Mouse (Mus musculus) gastrocnemius, postnatal 25 days (tissue): ENCODE measurements around the gene Ranbp3l. TPM values are rescaled to one million over a fixed set of nuclear protein-coding genes. Genes with fewer than 3 reads are reported as not detected.

ENCODE experiments used
- DNase-seq: peaks from one replicate; pipeline ENCODE4 v3.0.0; 2022
- total RNA-seq, 2 experiments: library from RNA; stranded (reverse); gene quantifications; 1 replicate in 1 of 2; 2 replicates in 1 of 2; pipeline ENCODE4 v1.2.3; 2021

Ranbp3l gene
- total RNA-seq, 2 experiments from 2014 or later = 0.18 TPM; not detected in 1

DNA sequence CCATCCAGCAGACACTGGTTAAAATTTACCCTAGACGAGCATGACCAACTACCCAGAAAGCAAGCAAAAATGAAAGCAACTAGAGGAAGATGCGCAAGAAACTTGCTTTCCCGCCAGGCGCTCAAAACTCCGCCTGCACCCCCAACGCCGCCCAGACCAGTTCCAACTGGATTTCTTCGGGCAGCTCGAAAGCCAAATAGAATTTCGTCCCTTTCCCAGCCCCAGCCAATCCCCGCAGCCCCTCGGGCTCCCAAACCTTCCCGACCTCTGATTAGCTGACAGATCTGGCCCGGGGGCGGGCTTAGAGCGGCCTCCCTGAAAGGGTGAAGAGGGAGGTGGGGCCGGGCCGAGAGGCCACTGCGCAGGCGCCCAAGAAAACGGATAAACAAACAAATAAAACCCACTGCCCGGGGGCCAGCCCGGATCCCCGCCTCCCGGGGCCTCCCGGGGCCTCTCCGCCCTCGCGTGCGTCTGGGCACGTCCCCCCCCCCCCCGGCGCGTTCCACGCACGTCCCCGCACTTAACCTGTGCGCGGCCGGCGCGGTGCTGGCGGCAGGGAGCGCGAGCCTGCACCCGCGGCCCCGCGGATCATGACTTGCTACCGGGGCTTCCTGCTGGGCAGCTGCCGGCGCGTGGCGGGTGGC is 103.3 kb downstream of the Ranbp3l start, which contains the start of gene Nadk2:
Nadk2 (plus strand) TSS at position 349 of the 644 bp plus-strand sequence.
- DNase-seq = peak; percentile 99

DNA sequence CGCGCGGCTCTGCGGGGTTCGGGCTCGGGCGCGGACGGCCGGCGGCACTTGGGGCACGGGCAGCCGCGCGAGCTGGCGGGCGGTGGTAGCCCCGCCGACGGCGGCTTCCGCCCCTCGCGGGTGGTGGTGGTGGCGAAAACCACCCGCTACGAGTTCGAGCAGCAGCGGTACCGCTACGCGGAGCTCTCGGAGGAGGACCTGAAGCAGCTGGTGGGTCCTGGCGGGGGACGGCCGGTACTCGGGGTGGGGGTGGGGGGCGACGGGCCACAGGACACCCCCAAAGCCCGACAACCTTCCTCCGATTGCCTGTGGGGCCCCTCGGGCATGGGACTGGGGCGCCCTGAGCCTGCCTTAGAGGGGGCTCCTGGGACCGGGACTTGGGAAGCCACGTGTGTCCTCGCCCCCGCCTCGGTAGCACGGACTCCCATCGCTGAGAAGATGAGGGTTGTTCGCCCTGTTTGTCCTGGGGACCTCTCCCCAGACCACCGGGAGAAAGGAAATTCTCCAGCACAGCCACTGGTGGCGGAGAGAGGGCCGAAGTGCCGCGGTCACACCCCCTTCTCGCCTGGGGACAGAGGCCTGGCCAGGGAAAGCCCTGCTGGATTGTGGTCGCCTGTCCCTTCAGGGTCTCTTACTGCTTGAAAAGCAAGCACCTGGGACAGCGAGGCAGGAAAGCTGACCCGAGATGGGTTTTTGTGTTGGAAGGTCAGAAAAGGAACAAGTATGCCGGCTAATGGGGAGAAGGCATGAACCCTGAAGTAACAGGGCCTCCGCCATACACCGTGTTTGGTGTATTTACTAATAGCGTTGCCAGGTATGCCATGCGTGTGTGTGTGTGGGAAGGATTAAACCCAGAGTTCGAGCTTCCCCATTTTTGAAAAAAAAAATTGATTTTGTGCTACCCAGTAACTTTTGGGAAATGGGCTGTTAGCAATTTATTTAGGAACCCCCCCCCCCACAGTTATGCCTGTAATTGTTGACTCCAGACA is 104.1 kb downstream of the Ranbp3l start:
- DNase-seq = peak; percentile 44

DNA sequence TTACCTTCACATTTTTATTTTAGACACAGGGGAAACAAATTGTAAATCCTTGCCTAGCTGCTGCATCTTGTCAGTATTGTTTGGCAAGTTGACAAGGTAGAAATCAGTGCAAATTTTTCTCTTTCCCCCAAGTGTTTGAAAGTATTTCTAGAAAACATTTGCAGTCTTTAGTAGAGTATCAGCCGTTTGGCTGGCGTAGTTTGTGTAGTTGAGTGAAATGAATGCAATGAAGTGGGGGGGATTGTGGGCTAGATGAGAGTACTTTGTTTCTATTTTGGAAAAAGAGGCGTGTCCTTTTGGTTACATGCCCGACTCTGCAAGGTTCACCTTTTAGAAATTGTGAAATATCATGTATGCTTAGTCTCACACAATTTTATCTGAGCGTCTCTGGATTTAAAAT is 104.9 kb downstream of the Ranbp3l start:
- DNase-seq = no peak

DNA sequence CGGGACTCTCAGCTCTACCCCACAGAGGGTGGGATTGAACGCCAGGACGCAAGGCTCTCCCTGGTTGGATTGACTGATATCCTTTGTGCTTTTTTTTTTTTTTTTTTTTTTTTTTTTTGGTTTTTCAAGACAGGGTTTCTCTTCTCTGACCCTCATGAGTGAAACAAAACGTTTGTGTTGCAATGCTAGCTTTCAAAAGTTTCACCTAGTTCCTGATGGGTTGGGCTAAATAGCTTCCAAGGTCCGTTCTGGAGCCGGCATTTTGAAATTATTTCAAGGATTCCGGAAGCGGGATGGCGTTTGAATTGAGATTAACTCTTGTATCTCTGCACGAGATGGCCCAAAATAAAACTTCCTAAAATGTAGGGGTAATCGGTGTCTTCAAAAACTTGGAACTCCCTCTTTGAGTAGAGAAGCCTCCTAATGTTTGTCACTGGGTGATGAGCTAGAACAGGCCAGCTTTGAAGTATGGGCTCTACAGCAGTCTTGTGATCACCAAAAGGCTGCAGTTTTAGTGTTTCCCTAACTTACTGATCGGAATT is 105.4 kb downstream of the Ranbp3l start:
- no peak for DNase-seq

DNA sequence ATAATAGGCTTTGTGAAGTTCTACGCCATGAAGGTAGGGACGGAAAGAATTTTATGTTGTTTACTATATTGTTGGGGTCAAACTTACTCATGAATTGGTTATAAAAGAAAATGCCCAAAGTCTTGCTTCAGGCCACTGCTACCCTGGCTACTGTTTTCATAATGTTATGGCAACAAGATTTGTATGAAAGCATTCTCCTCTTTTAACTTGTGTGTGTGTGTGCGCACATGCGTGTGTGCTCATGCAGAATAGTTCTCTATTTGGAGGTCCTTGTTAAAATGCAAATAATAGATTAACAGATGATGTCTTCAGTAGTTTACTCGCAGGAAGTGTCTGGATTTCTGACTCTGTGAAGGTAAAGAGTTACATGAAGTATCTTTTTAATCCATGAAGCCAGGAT is 105.9 kb downstream of the Ranbp3l start:
- DNase-seq = no peak

DNA sequence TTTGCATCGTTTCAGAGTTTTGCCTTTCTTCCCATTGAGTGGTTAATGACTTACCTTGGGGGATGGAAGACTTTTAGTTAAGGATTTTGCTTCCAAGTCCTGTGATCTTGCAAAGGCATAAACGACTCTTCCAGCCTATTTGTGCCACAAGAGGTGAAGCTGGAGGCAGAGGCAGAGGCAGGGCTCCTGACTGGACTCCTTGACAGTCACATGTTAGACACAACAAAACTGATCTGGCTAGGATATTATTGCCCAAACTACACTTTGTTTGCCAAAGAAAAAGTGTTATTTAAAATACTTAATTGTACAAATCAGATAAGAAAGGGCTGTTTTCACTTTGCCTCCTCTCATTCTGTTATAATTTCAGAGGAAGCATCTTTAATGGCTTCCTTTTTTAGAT is 106.4 kb downstream of the Ranbp3l start:
- no peak for DNase-seq

DNA sequence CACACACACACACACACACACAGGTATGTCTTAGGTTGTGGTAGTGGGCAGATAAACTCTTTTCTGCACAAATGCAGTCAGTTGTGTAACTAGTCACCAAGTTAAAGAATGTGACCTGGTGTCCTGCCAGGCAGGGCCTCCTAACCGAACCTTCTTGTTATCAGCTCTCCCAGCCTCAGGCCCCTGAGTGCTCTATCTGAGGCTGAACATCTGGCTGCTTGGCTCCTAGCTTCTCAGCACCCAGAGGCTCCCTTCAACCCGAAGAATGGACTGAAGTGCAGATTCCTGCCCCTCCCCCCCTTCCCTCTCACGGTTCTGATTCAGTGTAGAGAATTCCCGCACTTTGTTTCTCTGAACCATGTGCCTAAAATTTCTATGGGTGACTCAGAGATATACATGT is 106.9 kb downstream of the Ranbp3l start:
- no peak for DNase-seq

DNA sequence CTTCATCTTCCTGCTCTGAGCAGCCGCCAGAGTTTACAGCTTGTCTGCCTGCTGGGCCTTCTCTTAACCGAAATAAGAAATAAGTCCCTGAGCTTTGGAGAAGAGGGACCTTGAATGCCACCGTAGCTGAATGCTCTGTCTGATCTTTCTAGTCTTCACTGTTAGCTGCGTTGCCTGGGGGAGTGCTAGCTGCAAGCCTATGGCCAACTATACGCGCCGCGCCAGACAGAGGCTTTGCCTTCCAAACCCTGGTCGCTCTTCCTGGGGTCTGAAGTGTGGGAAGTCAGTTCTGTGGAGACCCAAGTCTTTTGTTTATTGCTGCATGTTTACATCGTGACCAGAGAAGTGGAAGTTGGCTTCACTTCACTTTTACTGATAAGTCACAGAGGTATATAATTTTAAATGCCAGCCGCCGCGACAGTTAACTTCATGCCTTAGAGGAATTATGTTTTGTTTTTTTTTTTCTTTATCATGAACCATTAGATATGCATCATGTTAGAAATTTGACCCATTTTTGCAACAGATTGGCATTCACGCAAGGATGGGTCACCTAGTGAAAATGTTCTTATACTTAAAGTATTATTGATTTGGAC is 108.0 kb downstream of the Ranbp3l start:
- DNase-seq = no peak

DNA sequence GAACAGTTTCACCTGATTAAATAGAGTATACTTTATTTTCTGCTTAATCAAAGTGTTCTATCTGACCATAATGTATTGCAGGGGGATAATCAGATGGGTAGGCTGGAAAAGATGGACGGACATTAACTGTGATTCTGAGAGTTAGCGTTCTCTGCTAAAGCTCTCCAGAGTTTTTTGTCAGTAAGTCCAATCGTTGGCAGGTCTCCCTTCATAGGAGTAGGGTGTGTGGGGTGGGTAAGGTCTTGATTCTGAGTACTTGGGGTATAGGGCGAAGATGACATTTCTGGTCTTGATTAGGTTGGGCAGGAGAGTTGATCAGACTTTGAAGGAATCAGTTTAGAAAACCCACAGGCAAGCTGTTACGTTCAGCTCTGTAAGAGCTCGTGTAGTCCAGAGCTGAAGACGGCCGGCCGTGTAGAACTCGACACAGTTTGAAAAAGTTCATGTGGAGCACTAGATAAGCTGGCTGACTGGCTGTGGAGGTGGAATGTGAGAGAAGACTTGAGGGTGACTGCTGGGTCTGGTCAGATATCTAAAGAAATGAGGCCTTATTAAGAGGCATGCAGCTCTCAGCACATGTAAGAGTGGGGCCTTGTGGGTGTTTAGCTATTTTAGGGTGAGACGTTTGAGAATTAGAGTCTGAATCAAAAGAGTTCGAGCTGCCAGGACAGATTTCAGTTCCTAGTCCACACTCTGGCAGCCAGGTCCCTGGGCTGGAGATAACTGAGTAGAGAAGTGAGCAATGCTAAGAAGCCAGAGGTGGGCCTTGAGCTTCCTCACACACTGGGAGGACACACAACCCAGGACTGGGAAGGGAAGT is 110.9 kb downstream of the Ranbp3l start:
- no peak for DNase-seq

DNA sequence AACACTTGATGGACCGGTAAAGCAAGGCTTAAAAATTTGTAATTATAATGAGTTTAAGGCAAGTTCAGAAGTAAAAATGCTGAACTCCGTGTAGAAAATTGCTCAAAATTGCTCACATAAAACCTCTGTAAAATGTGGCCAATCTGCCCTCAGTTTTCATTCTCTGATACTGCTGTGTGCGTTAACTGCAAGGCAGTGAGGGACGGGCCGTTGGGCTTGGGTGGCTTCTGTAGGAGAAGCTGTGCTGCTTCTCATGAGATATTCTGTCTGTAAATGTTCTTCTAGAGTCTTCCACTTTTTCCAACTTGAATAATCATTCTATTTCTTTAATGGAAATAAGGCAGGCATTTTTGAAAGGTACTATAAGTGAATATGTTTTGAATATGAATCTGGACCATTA is 111.9 kb downstream of the Ranbp3l start:
- no peak for DNase-seq

DNA sequence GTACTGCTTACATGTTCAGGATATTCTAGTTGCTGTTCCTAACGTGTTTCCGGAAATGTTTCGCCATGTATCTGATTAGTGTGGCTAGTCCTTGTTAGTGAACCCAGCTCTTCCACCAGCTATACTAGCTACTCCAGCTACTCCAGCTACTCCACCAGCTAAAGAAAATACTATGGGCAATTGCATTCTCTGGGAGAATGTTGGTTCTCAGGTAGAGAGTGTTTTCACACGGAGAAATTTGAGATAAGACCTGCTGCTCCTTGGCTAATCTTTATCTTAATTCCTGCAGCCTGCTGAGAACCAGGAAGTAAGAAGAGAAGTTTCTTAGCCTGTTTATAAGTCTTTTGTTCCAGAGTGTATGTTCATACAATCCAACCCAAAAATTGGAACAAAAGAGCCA is 112.5 kb downstream of the Ranbp3l start:
- no peak for DNase-seq

DNA sequence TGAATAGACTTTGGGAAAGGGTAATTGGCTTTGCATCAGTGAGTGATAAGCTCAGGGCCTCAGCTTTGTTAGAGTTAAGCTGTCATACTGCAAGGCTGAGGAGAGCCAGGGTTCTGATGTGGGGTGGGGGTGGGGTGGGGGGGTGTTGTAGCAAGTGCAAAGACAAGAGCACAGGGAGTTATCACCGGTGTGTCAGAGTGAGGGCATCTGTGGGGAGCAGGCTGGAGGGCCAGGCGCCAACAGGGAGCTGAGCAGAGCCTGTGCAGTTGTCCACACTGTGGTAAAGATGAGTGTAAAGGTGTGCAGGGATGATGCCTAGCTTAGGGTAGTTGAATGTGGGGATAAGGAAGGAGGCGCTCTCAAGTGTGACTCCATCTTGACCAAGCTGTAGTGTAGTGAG is 113.5 kb downstream of the Ranbp3l start:
- DNase-seq = no peak

DNA sequence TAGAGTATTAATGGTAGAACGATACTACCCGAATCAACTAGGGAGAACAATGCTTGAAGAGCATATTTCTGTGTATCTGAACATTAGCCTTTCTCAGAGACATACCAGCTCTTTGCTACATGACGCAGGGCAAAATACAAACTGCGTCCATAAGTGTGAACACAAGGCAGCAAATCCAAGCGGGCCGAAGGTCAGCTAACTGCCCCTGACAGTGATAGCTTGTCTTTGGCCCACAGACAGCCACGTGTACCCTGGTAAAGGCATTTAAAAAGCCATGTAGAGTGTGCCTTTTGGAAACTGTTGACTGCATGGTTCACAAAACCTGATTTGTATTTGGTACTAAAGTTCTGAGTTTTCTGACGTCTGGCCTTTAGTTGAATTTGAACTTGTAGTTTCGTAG is 115.0 kb downstream of the Ranbp3l start:
- no peak for DNase-seq

DNA sequence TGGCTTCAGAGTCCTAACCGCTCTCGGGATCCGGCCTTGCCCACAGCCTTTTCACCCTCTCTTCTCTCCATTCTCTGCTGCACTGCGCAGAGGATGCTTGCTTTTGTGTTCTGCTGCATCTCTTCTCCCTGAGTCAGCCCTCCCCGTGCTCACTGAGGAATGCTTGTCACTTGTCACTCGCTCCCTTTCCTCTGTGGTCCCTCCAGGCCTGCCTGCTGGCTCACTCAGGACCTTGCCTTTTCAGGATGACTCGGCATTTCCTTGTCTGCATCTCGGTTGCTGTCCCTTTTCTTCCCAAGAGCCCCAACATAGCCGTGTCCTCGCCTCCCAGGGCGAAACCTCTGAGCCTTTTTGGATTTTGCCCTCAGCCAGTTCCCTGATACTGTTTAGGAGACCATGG is 119.1 kb downstream of the Ranbp3l start:
- no peak for DNase-seq

DNA sequence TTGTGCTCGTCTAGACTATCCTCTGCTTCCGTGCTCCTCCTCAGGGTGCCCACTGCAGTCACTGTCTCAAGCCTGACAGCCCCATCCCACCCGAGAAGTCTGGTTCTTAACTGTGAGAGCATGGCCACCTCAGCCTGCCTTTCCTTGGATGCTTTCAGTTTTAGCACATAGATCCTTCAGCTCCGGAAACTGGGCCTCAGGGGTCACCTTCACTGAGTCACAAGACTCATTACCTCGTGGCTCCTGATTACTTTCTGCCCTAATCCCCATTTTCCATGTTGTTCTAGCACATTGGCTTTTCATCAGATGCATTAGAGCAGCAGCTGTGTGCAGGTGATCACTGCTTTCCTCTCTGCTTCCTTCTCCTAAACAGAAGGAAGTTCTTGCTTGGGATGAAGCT is 119.7 kb downstream of the Ranbp3l start:
- DNase-seq = no peak

DNA sequence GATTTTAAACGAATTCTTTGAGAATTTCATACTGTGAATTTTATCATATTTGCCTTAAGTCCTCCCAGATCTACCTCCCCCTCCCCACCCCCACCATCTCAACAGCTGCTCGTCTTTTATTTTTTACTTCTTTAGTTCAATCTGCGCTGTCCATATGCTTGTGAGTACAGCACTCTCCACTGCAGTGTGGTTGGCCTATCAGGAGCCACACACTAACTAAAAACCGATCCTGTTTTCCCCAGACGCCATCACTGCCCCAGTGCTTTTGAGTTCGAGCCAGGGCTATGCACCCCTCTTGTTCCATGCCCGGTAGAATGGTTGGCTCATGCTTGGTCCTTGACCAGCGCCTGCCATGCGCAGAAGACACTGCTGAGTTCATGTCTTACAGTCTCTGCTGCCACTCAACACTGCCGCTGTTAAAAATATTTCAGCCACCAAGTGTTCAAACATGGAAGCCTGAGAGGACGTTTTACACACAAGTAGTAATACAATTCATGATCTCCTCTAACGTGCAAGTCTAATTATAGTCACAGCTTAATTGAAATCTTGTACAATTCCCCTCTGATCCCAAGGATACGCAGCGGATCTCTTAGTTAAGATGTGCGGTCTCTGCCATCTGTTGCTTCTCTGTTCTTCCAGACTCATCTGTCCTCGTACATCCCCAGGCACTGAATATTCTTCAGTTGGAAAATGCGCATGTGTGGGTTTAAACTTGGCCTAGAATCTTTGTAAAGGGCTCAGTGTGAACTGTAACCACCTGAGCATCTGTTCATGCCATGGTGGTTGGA is 120.3 kb downstream of the Ranbp3l start:
- DNase-seq = no peak

DNA sequence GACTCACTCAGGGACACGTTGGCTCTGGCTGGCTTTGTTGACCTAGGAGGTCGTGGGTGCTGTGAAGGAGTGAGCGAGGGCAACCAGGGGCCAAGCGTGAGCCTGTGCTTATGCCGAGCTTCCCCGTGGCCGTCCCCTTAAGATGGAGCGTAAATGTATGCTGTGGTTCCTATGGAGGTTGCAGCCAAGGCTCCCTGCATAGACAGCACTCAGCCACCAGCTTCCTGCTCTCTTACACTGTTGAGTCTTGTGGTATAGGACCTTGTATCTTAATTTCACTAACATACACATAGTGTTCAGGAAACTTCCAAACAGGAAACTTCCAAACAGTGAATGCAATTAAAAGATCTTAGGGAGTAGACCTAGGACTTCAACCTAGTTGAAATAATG is 120.9 kb downstream of the Ranbp3l start:
- no peak for DNase-seq

DNA sequence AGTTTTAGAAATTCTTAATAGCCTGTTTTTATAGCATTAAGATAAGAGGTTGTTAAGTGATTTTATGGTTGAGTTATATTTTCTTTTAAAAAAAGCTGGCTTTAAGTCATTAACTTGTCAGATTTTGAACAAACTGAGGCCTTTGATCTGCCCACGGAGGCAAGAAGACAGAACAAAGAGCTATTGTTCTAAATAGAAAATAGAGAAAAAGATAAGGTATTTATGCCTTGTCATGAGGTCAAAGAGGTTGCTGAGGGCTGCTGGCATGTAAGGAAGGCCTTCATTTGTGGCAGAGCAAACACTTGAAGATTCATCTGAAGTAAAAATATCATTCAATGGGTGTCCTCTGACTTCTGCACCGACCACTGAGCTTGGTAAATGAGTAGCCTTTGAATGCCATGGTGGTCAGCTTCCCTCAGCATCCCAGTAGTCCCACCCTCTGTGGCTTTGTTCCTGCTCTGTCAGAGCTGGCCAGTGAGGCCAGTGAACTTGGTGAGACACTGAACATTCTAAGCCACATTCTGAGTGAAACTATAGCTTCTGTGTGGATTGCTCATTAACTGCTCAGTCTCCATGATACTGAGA is 121.5 kb downstream of the Ranbp3l start:
- no peak for DNase-seq

DNA sequence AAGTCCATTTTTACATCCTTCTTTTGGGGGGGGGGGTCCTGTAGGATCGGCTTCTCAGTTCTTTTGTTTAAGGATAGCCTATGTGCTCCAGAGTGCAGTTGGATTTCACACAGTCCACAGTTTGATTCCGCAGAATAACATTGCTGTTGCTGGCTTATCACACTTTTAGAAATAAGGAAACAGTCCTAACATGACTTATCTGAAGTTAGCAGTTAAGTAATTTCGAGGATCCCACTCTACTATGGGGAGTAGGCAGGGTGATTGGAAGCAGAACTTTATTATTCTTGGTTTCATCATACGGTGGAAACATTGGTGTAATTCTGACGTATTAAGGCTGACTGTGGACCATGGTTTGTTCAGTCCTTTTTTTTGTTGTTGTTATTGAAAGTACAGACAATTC is 122.9 kb downstream of the Ranbp3l start:
- DNase-seq = no peak

DNA sequence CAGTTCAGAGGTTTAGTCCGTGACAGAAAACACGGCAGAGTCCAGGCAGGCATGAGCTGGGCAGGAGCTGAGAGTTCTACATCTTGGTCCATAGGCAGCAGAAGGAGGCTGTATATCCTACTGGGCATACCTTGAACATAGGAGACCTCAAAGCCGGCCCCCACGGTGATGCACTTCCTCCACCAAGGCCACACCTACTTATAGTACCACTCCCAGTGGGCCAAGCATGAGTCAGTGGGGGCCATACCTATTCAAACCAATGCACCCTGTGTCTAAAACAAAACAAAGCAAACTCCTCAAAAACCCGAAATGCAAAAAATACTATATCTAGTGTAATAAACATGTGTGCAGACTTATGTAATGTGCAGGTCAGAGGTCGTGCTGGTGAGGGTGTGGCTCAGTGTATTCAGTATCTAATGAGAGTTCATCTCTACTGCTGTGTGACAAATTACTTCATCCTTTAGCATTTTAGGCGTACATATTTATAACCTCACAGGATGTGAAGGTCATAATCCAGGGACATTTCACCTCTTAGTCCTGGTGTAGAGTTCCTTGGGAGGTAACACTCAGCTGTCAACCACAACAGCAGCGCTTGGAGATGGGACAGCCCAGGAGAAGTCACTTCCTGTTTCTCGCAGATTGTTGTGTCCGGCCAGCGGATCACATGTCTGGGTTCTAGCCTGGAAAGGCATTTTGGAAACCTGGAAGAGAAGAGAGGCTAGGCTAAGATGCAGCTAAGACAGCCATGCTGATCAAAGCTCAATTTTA is 126.0 kb downstream of the Ranbp3l start:
- no peak for DNase-seq
